Mouse (Mus musculus): ENCODE data around the gene 1700006A11Rik.
"Not testable (repeated sequence)": the region's sequence is repeated elsewhere in the genome, so short reads cannot be mapped to it uniquely, and the experiment has no call there.

1700006A11Rik gene

DNA sequence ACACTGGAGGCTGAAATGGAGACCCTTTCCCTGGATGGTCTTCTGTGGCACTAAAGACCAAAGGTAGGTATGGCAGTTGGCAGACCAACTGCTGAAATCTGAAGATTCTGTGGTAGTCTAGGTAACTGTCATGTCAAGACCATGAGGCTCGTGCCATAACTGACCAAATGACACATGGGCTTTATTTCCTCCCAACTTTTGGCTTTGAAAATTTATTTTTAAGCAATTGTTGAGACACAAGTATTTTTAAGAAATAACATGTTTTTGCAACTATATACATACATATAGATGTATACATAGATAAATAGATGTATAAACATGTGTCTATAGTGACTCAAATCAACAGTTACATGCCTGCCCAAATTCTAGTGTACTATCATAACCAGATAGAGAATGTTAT is at the start of gene 1700006A11Rik:
Gene 1700006A11Rik (minus strand): TSS at position 101 of the 400 bp plus-strand sequence.
- no peak for DNase-seq

DNA sequence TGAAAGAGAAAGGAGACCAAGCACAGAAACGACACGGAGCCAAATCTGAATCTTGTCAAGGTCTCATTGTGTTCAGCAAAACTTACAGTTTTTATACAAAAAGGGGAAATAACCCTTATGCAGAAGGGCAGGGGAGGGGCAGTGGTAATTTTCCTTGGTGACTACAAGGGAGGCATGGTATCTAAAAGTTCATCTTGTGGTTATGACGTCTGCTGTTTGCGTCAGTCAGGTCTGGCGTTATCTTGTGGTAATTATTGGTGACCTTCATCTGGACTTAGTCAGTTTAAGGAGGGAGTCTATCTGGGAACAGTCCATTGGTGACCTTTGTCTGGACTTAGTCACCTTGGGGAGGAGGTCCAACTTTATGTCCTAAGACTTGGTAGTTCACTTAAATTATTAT is 48.5 kb upstream of the 1700006A11Rik start:
- not testable (repeated sequence) for DNase-seq

DNA sequence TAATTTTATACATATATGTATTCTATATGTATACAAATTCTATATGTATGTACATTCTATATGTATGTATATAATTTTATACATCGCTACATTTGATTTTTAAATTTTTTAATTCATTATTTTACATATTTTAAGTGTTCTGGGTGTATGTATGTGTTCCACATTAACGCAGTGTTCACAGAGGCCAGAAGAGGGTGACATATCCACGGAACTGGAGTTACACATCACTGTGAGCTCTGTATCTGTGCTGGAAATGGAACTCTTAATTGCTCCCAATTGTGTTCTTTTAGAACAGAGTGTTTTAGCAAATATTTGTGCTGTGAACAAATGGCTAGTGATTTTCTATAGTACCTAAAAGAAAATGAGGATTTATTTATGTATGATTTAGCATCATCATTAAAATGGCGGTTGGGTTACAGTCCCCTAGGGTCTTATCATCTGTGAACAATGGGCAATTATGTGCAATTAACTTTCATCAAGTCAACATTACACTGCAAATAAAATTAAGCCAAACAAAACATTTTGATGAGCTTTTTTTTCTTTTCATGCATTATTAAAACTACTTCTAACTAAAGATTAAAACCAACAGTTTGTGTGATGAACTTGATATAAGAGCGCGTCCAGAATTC is 40.4 kb upstream of the 1700006A11Rik start:
- DNase-seq: no peak

DNA sequence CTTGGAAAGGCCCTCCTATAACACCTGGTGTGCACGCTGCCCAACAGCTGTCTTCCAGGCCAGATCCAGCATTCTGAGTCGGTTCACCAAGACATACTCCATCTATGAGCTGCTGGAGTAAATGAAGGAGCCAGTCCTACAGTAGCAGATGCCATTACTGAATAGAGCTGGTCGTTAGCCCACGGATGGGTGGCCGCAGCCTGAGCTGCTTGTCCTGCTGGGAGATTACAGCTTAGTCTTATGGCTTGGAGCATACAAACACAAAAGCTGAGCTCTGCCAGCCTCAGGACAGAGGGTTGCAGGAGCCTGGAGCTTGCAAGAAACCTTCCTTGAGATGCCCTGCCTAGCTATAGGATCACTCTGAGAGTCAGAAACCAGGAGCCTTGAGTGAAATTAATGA is 33.6 kb downstream of the 1700006A11Rik start:
- DNase-seq: peak in 1 of 2 experiments; percentile 2

DNA sequence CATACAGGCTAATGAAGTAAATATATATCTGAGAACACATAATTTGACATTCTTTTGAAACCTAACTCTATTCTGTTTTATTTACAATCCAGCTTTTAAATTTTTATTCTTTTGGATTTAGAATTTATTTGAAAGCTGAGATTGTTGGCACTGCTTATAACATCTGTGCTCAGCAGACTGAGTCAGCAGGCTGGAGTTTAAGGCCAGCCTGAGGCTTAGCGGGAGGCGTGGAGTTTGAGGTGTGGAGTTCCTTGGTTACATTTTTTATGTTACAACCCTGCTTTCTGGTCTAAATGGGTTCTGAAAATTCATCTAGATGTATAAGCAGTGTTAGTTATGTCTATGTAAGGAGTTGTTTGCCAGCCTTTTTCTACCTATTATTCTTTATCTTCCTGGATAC is 35.7 kb downstream of the 1700006A11Rik start:
- DNase-seq: no peak

DNA sequence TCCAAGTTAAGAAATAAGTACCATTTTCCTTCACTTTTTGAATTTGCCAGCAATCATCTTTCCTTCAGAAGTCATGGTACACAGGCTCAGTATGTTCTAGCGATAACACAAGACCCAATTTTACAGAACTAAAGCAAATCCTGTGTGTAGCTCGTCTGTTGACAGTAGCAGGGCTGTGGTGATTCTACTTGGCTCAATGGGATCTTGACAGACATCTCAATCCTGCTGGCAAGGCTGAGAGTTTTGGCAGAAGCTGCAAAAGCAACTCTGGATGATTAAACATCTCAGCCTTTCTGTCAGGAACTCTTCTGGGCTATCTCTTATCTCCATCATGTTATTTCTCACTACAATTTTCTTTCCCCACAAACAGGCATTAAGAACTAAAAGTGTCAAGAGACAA is 36.2 kb downstream of the 1700006A11Rik start:
- DNase-seq: no peak

DNA sequence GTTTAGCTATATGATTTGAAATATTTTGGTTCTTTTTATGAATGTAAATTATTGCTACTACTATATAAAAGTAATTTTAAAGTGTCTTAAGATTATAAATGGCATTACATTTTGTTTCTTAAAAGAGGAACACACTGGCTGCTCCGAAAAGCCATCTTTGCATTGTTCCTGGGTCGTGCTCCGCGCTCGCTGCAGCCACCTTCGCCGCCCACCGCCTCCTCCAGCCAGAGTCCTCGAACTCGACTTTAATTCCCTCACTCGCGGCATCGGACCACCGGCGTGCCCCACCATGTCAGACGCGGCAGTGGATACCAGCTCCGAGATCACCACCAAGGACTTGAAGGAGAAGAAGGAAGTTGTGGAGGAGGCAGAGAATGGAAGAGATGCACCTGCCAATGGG is 40.5 kb downstream of the 1700006A11Rik start:
- DNase-seq: not testable (repeated sequence)

DNA sequence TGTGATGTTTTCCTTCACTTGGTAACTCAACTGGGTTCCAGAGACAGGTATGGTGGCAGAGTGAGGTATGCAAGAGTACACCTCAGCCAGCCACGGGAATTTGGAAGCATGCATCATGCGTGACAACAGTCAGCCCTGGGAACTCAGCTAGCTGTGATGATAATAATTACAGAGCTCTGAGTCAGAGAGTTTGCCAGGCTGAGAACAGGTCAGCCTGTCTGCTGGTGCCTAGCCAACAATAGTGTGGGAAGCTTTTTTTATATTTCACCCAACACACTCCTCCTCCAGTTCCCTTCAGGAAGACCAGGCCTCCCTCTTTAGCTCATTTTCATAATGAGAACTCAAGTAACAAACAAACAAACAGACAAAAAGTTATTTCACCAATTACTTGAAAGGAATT is 53.8 kb downstream of the 1700006A11Rik start:
- no peak for DNase-seq

DNA sequence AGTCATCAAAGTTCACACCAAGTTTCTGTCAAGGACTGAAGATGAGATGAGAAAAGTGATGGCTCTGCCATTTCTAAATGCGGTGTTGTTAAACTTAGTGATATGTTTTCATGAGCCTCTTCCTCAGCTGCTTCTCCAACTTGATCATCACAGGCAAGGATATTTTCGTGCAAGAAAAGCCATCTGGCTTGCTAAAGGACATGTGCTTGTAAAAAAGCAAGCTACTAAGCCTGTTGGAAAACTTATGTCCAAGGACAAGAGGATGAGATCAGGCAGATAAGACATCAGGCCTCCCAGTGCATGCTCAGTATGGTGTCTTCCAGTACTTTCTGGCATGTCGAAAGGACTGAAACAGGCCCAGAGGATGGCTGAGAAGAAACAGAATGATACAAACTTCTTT is 68.3 kb downstream of the 1700006A11Rik start:
- no peak for DNase-seq
